Mouse (Mus musculus): ENCODE results near the gene Syt17. TPM values are rescaled to one million over a fixed set of nuclear protein-coding genes. Genes with fewer than 3 reads are reported as not detected.
"Not testable (repeated sequence)": the region's sequence is repeated elsewhere in the genome, so short reads cannot be mapped to it uniquely, and the experiment has no call there.

The Syt17 gene
- polyA plus RNA-seq, 1 experiment: 2.1 TPM

DNA sequence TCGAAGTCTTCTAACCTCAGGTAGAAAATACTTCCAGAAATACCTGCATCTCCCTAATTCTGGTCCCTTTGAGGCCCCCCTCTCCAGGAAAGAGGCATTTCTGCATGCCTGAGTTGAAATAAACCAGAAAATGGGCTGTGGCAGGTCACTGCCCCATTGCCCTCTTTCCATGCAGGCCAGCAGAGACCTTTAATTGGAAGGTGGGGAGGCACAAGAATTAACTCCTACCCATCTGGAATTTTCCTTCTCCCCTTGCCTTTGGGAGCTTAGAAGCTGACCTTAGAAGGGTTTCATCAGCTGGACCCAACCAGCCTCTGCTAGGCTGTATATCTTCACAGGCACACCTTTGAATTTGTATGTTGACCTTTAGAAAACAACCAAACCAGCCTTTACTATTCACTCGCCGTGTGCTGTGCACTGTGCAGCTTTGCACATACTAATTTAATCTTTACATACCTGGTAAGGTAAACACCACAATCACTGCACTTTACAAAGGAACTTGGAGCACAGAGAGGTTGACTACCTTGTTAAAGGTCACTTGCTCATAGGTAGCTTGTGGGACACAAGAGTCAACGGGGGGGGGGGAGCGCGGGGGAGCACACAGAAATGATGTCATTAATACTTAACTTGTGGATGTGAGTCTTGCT, 84.3 kb downstream of the Syt17 start:
- no peak for TF ChIP-seq CTCF (IDR thresholded peaks at IDR 0.05; ENCODE audit: control insufficient read depth, insufficient read depth, insufficient replicate concordance, low read depth, low read length)
- TF ChIP-seq POLR2A (IDR thresholded peaks at IDR 0.05; ENCODE audit: control insufficient read depth, low read depth, low read length): no peak
- Histone ChIP-seq H3K27me3 (ENCODE audit: control insufficient read depth, insufficient read depth, low read length) (no peaks in the 10 kb centered on the region), H3K4me1 (ENCODE audit: control insufficient read depth, insufficient read depth, low read length) (no peaks in the 10 kb centered on the region), H3K4me3 (ENCODE audit: control insufficient read depth, low read depth, low read length) (no peak overlapping the region), H3K27ac (ENCODE audit: control insufficient read depth, insufficient read depth, low read depth, low read length) (no peak overlapping the region), H3K36me3 (ENCODE audit: control insufficient read depth, insufficient read depth, low read length) (no peaks in the 10 kb centered on the region)

- H3K27ac ChIP-seq (ENCODE audit: control insufficient read depth, insufficient read depth, low read depth, low read length): no peak overlapping the region
- no peaks in the 10 kb centered on the region for H3K27me3 ChIP-seq (ENCODE audit: control insufficient read depth, insufficient read depth, low read length)
- TF ChIP-seq CTCF (IDR thresholded peaks at IDR 0.05; ENCODE audit: control insufficient read depth, insufficient read depth, insufficient replicate concordance, low read depth, low read length) (no peak), POLR2A (IDR thresholded peaks at IDR 0.05; ENCODE audit: control insufficient read depth, low read depth, low read length) (no peak)
- H3K36me3 ChIP-seq (ENCODE audit: control insufficient read depth, insufficient read depth, low read length): no peaks in the 10 kb centered on the region
- H3K4me1 ChIP-seq (ENCODE audit: control insufficient read depth, insufficient read depth, low read length): no peaks in the 10 kb centered on the region
- H3K4me3 ChIP-seq (ENCODE audit: control insufficient read depth, low read depth, low read length): no peak overlapping the region
Observed at GRCm38 (mm10) chr7:118362931-118363330, 85.1 kb downstream of the Syt17 start.

- Histone ChIP-seq H3K36me3 (ENCODE audit: control insufficient read depth, insufficient read depth, low read length) (no peaks in the 10 kb centered on the region), H3K27me3 (ENCODE audit: control insufficient read depth, insufficient read depth, low read length) (no peaks in the 10 kb centered on the region), H3K4me3 (ENCODE audit: control insufficient read depth, low read depth, low read length) (no peak overlapping the region), H3K4me1 (ENCODE audit: control insufficient read depth, insufficient read depth, low read length) (no peaks in the 10 kb centered on the region), H3K27ac (ENCODE audit: control insufficient read depth, insufficient read depth, low read depth, low read length) (no peak overlapping the region)
- no peak for TF ChIP-seq POLR2A (IDR thresholded peaks at IDR 0.05; ENCODE audit: control insufficient read depth, low read depth, low read length)
- TF ChIP-seq CTCF (IDR thresholded peaks at IDR 0.05; ENCODE audit: control insufficient read depth, insufficient read depth, insufficient replicate concordance, low read depth, low read length): no peak
Observed at GRCm38 (mm10) chr7:118362258-118362657, 85.8 kb downstream of the Syt17 start.

GRCm38 (mm10) chr7:118358977-118359376, 89.0 kb downstream of the Syt17 start:
- Histone ChIP-seq H3K4me3 (ENCODE audit: control insufficient read depth, low read depth, low read length) (no peak overlapping the region), H3K36me3 (ENCODE audit: control insufficient read depth, insufficient read depth, low read length) (no peaks in the 10 kb centered on the region)
- no peak for TF ChIP-seq CTCF (IDR thresholded peaks at IDR 0.05; ENCODE audit: control insufficient read depth, insufficient read depth, insufficient replicate concordance, low read depth, low read length)
- no peak for TF ChIP-seq POLR2A (IDR thresholded peaks at IDR 0.05; ENCODE audit: control insufficient read depth, low read depth, low read length)

DNA sequence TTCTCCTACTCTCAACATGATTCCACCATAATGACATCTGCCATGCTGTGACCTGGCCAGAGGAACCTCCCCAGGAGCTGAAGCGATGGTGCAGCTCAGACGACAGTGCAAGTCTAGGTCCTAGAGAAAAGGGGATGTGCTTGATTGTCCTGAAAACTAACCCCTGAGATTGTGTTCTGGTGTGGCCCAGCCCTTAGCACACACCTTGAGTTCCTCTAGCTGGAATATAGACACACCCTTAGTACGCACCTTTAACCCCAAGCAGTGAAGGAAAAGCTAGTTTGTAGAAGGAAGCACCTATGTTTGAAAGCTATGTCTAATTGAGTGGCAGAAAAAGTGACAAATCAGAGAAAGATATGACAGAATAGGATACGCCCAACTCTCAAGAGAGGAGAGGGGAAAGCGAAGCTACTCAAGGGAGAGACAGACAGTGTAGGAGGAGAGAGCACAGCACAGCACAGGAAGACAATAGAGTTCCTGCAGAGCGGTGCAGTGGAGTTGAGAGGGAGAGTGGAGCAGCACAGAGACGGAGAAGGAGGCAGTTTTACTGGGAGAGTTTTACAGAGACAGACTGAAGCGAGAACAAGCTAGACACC, 91.5 kb downstream of the Syt17 start:
- not testable (repeated sequence) for H3K27ac ChIP-seq (ENCODE audit: control insufficient read depth, insufficient read depth, low read depth, low read length); H3K27me3 ChIP-seq (ENCODE audit: control insufficient read depth, insufficient read depth, low read length); H3K4me1 ChIP-seq (ENCODE audit: control insufficient read depth, insufficient read depth, low read length); H3K4me3 ChIP-seq (ENCODE audit: control insufficient read depth, low read depth, low read length); H3K36me3 ChIP-seq (ENCODE audit: control insufficient read depth, insufficient read depth, low read length)

More at GRCm38 (mm10) chr7:118358977-118359376, 89.0 kb downstream of the Syt17 start:
- Histone ChIP-seq H3K4me1 (ENCODE audit: control insufficient read depth, insufficient read depth, low read length) (no peaks in the 10 kb centered on the region), H3K27ac (ENCODE audit: control insufficient read depth, insufficient read depth, low read depth, low read length) (no peak overlapping the region), H3K27me3 (ENCODE audit: control insufficient read depth, insufficient read depth, low read length) (no peaks in the 10 kb centered on the region)

GRCm38 (mm10) chr7:118350840-118351239, 97.2 kb downstream of the Syt17 start:
- no peaks in the 10 kb centered on the region for H3K36me3 ChIP-seq (ENCODE audit: control insufficient read depth, insufficient read depth, low read length)
- no peak for TF ChIP-seq CTCF (IDR thresholded peaks at IDR 0.05; ENCODE audit: control insufficient read depth, insufficient read depth, insufficient replicate concordance, low read depth, low read length)

DNA sequence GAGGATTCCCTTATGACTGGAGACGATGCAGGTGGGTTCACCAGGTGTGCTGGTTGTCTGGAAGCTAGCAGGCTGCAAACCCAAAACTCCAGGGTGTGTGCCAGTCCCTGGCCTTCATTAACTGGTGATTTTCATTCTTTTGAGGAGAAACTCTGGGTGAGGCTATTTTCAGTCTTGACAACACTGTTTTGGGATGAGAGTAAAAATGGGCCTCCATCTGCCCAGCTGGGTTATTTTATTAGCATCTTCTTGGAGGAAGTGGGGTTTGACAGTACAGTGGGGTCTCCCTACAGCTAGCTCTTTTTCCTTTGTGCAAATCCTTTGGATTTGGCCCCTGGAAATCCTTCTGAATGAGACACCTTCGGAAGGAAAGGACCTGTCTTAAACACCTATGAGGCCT, 101.1 kb downstream of the Syt17 start:
- Histone ChIP-seq H3K4me3 (ENCODE audit: control insufficient read depth, low read depth, low read length) (no peak overlapping the region), H3K4me1 (ENCODE audit: control insufficient read depth, insufficient read depth, low read length) (no peaks in the 10 kb centered on the region), H3K27ac (ENCODE audit: control insufficient read depth, insufficient read depth, low read depth, low read length) (no peak overlapping the region), H3K27me3 (ENCODE audit: control insufficient read depth, insufficient read depth, low read length) (no peaks in the 10 kb centered on the region), H3K36me3 (ENCODE audit: control insufficient read depth, insufficient read depth, low read length) (no peaks in the 10 kb centered on the region)
- no peak for TF ChIP-seq CTCF (IDR thresholded peaks at IDR 0.05; ENCODE audit: control insufficient read depth, insufficient read depth, insufficient replicate concordance, low read depth, low read length)
- TF ChIP-seq POLR2A (IDR thresholded peaks at IDR 0.05; ENCODE audit: control insufficient read depth, low read depth, low read length): no peak

More at GRCm38 (mm10) chr7:118350840-118351239, 97.2 kb downstream of the Syt17 start:
- no peak overlapping the region for H3K4me3 ChIP-seq (ENCODE audit: control insufficient read depth, low read depth, low read length)
- no peaks in the 10 kb centered on the region for H3K27me3 ChIP-seq (ENCODE audit: control insufficient read depth, insufficient read depth, low read length)
- H3K27ac ChIP-seq (ENCODE audit: control insufficient read depth, insufficient read depth, low read depth, low read length): no peak overlapping the region
- H3K4me1 ChIP-seq (ENCODE audit: control insufficient read depth, insufficient read depth, low read length): no peaks in the 10 kb centered on the region

All from testis, adult 2 months (tissue).